Mouse (Mus musculus): Measurements from ENCODE around the gene Dnajc27. TPM values are rescaled to one million over a fixed set of nuclear protein-coding genes. Genes with fewer than 3 reads are reported as not detected.

The Dnajc27 gene
- polyA plus RNA-seq, 1 experiment from 2014 or later, result 5.4 TPM

- peaks cover 6% of the 10 kb centered on the region; the same call in 1 of the 2 replicates for H3K4me1 ChIP-seq (replicated peaks)
- no peak overlapping the region for H3K4me3 ChIP-seq (replicated peaks)
- no peak for ATAC-seq
- no peaks in the 10 kb centered on the region for H3K36me3 ChIP-seq
- H3K9ac ChIP-seq, result no peak overlapping the region
- no peak overlapping the region for H3K4me2 ChIP-seq (replicated peaks)
- H3K9me3 ChIP-seq, result no peaks in the 10 kb centered on the region
- WGBS, result 56% methylated on average over 3 of the region's 3 CpGs
- H3K27ac ChIP-seq, result no peak overlapping the region
- H3K27me3 ChIP-seq (replicated peaks), result no peaks in the 10 kb centered on the region
These were observed 34.8 kb downstream of the Dnajc27 start for GRCm38 (mm10) chr12:4117136-4117535.

GRCm38 (mm10) chr12:4117579-4117978 lies 35.2 kb downstream of the Dnajc27 start:
- Histone ChIP-seq H3K9me3 (no peaks in the 10 kb centered on the region), H3K27ac (no peak overlapping the region), H3K27me3 (replicated peaks) (no peaks in the 10 kb centered on the region), H3K4me3 (replicated peaks) (no peak overlapping the region), H3K4me1 (replicated peaks) (peaks cover 6% of the 10 kb centered on the region; the same call in 1 of the 2 replicates), H3K4me2 (replicated peaks) (no peak overlapping the region), H3K9ac (no peak overlapping the region), H3K36me3 (no peaks in the 10 kb centered on the region)
- ATAC-seq, result no peak
- 62% methylated on average over 4 of the region's 4 CpGs for WGBS

DNA sequence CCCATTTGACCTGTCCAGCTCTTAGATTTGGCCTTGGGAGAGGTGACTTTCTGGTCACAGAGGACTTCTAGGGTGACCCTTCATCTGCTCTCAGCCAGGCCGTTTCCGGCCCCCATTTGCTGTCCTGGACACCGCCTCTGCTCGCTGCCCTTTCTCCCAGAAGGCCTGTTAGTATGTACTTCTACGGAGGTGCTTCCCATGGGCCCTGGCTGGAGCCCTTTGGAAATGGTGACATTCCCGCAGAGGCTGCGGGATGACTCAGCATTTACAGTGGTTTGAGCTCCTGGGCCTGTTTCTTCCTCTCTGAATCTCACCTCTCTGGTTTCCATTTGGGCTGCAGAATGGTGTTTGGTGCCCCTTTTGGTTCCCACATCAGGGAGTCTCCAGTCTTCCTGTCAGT lies 45.0 kb downstream of the Dnajc27 start:
- ATAC-seq, result no peak
- Histone ChIP-seq H3K4me1 (replicated peaks) (no peaks in the 10 kb centered on the region), H3K4me2 (replicated peaks) (no peak overlapping the region), H3K4me3 (replicated peaks) (no peak overlapping the region), H3K27ac (no peak overlapping the region), H3K9ac (no peak overlapping the region), H3K9me3 (no peaks in the 10 kb centered on the region), H3K36me3 (no peaks in the 10 kb centered on the region), H3K27me3 (replicated peaks) (no peaks in the 10 kb centered on the region)
- 76% methylated on average over 7 of the region's 7 CpGs for WGBS

- Histone ChIP-seq H3K9me3 (no peaks in the 10 kb centered on the region), H3K9ac (peak within 1 kb of the TSS; percentile 69), H3K4me1 (replicated peaks) (peaks cover 20% of the 10 kb centered on the region), H3K27ac (peak within 1 kb of the TSS; percentile 44; the same call in 1 of the 2 replicates), H3K4me2 (replicated peaks) (peak within 1 kb of the TSS; percentile 94), H3K27me3 (replicated peaks) (no peaks in the 10 kb centered on the region), H3K36me3 (no peaks in the 10 kb centered on the region), H3K4me3 (replicated peaks) (peak within 1 kb of the TSS; percentile 64)
- peak; percentile 94 for ATAC-seq
- WGBS, result under 1% methylated on average over 83 of the region's 83 CpGs
These were observed 50.8 kb downstream of the Dnajc27 start, which contains the start of gene Adcy3 for GRCm38 (mm10) chr12:4132941-4133846. TSS of gene Adcy3 (plus strand) at chr12:4133103.

GRCm38 (mm10) chr12:4133847-4134212 lies 51.4 kb downstream of the Dnajc27 start:
- Histone ChIP-seq H3K36me3 (no peaks in the 10 kb centered on the region), H3K9ac (peak overlapping the region; percentile 69), H3K4me3 (replicated peaks) (peak overlapping the region; percentile 64), H3K27me3 (replicated peaks) (no peaks in the 10 kb centered on the region), H3K4me1 (replicated peaks) (peaks cover 20% of the 10 kb centered on the region), H3K4me2 (replicated peaks) (peak overlapping the region; percentile 94), H3K9me3 (no peaks in the 10 kb centered on the region), H3K27ac (peak overlapping the region; percentile 44; the same call in 1 of the 2 replicates)
- 23% methylated on average over 11 of the region's 11 CpGs for WGBS
- ATAC-seq, result peak; percentile 19

DNA sequence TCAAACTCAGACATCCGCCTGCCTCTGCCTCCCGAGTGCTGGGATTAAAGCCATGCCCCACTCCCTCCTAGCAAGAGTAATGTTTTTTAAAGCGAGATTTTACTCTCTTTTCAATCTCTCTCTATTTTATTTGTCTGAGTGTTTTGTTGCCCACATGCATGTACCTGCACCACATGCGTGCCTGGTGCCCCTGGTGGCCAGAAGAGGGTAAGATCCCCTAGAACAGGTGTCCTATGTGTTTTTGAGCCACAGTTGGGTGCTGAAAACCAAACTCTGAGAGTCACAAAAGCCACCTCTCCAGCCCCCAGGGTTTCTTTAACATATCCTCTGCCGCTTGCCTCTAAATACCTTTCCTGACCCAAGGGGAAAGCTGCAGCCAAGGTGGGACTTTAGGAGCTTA lies 60.8 kb downstream of the Dnajc27 start:
- H3K9ac ChIP-seq, result no peak overlapping the region
- H3K4me1 ChIP-seq (replicated peaks), result 0 out of 2 replicates have a peak, but pooled peaks cover 3% of the 10 kb centered on the region
- H3K36me3 ChIP-seq, result no peaks in the 10 kb centered on the region
- no peaks in the 10 kb centered on the region for H3K9me3 ChIP-seq
- no peaks in the 10 kb centered on the region for H3K27me3 ChIP-seq (replicated peaks)
- 89% methylated on average over 5 of the region's 5 CpGs for WGBS
- no peak overlapping the region for H3K27ac ChIP-seq
- H3K4me2 ChIP-seq (replicated peaks), result no peak overlapping the region
- no peak for ATAC-seq
- H3K4me3 ChIP-seq (replicated peaks), result no peak overlapping the region

DNA sequence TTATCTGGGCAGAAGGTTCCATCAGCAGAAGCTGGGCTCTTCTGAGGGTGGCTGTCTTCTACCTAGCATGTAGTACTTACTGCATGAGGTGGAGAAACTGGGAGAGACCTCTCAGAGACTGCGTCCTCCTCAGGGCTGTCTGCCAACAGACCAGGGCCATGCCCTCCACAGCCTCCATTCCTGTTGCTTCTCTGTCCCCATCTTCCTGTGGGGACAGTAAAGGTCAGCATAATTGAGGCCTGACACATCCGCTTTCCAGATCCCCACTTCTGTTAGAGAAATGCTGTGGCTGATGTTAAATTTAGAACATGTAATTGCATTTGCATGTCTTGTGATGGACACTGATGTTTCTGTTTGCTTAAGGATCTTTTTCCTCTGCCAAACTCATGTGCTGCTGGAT lies 68.6 kb downstream of the Dnajc27 start:
- Histone ChIP-seq H3K27me3 (replicated peaks) (no peaks in the 10 kb centered on the region), H3K36me3 (no peaks in the 10 kb centered on the region), H3K4me3 (replicated peaks) (no peak overlapping the region), H3K27ac (no peak overlapping the region), H3K4me2 (replicated peaks) (no peak overlapping the region), H3K9me3 (no peaks in the 10 kb centered on the region), H3K4me1 (replicated peaks) (no peaks in the 10 kb centered on the region), H3K9ac (no peak overlapping the region)
- no peak for ATAC-seq
- 68% methylated on average over 2 of the region's 2 CpGs for WGBS

DNA sequence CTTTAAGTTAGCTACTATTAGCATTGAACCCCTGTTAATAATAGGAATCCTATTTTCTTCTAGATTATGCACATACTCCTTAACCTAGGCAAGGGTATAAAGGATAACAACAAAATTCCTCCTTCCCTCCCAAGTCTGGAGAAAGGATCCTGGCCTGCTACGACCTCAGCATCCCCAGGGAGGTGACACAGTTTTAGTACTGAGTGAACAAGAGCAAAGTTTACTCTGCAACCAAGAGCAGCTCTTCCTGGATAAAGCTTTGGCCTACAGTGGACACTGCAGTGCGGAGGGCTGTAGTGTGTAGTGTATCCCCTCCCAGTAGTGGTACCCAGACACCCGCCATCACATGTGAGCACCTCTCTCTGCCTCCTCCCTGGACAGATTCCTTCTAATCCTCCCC lies 69.6 kb downstream of the Dnajc27 start:
- ATAC-seq, result no peak
- Histone ChIP-seq H3K27me3 (replicated peaks) (no peaks in the 10 kb centered on the region), H3K36me3 (no peaks in the 10 kb centered on the region), H3K27ac (no peak overlapping the region), H3K4me1 (replicated peaks) (no peaks in the 10 kb centered on the region), H3K4me3 (replicated peaks) (no peak overlapping the region), H3K4me2 (replicated peaks) (no peak overlapping the region), H3K9me3 (no peaks in the 10 kb centered on the region), H3K9ac (no peak overlapping the region)
- WGBS, result 83% methylated on average over 3 of the region's 3 CpGs

DNA sequence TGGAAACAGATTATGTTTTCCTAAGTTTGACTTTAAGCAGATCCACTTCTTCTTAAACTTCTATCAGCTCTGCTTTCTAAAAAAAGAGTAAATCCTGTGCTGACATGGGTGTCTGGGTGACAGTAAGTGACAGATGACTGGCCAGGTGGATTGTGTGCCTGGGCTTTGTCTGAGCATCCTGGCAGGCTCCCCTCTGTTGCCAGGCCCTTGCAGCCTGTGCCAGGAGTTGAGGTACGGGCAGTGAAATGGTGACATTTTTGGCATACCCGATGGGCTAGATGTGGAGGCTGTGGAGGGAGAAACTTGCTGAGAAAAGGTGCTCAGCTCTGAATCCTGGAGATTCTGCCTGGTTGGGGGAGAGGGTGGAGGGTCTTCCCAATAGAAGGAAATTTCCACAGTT lies 75.1 kb downstream of the Dnajc27 start:
- Histone ChIP-seq H3K4me1 (replicated peaks) (no peaks in the 10 kb centered on the region), H3K9me3 (no peaks in the 10 kb centered on the region), H3K36me3 (no peaks in the 10 kb centered on the region), H3K27ac (no peak overlapping the region), H3K27me3 (replicated peaks) (no peaks in the 10 kb centered on the region), H3K4me3 (replicated peaks) (no peak overlapping the region), H3K9ac (no peak overlapping the region), H3K4me2 (replicated peaks) (no peak overlapping the region)
- 67% methylated on average over 2 of the region's 2 CpGs for WGBS
- ATAC-seq, result no peak

DNA sequence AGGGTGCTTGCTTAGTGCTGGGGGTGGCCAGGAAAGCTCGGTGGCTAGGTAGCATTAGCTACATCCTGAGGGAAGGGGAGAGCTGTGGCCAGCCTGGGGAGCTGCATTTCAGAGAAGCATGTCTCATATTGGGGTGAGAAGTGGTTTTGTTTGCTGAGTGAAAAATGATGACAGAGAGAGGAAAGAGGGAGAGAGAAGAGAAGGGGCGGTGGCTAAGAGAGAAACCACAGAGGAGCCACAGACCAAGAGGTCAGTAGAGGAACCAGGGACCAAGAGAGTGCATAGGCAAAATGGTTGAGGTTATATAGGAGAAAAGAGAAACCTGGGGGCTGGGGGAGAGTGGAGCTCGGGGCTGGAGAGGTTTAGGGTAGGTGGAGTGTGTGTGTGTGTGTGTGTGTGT lies 75.8 kb downstream of the Dnajc27 start:
- Histone ChIP-seq H3K27me3 (replicated peaks) (no peaks in the 10 kb centered on the region), H3K9ac (no peak overlapping the region), H3K4me1 (replicated peaks) (no peaks in the 10 kb centered on the region), H3K4me3 (replicated peaks) (no peak overlapping the region), H3K36me3 (no peaks in the 10 kb centered on the region), H3K9me3 (no peaks in the 10 kb centered on the region), H3K27ac (no peak overlapping the region), H3K4me2 (replicated peaks) (no peak overlapping the region)
- WGBS, result 81% methylated on average over 3 of the region's 3 CpGs
- no peak for ATAC-seq

- Histone ChIP-seq H3K9me3 (no peaks in the 10 kb centered on the region), H3K27ac (no peak overlapping the region)
- peak; percentile 92 for ATAC-seq
These were observed 76.7 kb downstream of the Dnajc27 start for GRCm38 (mm10) chr12:4158868-4159632.

More at GRCm38 (mm10) chr12:4158868-4159632, 76.7 kb downstream of the Dnajc27 start:
- no peak overlapping the region for H3K9ac ChIP-seq
- H3K4me3 ChIP-seq (replicated peaks), result no peak overlapping the region
- H3K4me2 ChIP-seq (replicated peaks), result no peak overlapping the region
- no peaks in the 10 kb centered on the region for H3K4me1 ChIP-seq (replicated peaks)
- 81% methylated on average over 7 of the region's 7 CpGs for WGBS
- no peaks in the 10 kb centered on the region for H3K27me3 ChIP-seq (replicated peaks)
- H3K36me3 ChIP-seq, result no peaks in the 10 kb centered on the region
